Mouse (Mus musculus): ENCODE measurements around the gene Plcb1.

DNA sequence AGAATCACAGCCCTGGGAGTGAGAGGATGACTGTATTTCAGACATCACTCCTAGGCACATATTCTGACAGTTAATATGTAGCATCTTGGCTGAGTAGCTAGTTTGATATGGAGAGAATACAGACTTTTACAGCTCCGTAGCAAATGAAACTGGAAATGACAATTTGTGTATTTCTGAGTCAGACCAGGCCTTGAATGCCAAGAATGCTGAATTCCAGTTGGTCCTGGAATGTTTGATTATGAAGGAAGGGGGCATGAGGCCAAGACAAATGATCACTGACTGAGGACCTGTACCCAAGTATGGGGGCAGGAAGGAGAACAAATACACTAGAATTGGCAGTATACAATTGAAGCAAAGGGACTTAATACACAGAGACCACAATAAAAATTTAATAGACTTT is 14.4 kb downstream of the Plcb1 start:
- TF ChIP-seq POLR2A (IDR thresholded peaks at IDR 0.05; ENCODE audit: insufficient read depth, low read depth, low read length), result no peak
- TF ChIP-seq CTCF (IDR thresholded peaks at IDR 0.05), result no peak
- TF ChIP-seq EP300 (IDR thresholded peaks at IDR 0.05; ENCODE audit: insufficient read depth, low read depth, low read length), result no peak
